Mouse (Mus musculus): ENCODE results near the gene Mycbp. TPM values are rescaled to one million over a fixed set of nuclear protein-coding genes. Genes with fewer than 3 reads are reported as not detected.

The Mycbp gene
- polyA plus RNA-seq, 1 experiment, result 11.1 TPM

DNA sequence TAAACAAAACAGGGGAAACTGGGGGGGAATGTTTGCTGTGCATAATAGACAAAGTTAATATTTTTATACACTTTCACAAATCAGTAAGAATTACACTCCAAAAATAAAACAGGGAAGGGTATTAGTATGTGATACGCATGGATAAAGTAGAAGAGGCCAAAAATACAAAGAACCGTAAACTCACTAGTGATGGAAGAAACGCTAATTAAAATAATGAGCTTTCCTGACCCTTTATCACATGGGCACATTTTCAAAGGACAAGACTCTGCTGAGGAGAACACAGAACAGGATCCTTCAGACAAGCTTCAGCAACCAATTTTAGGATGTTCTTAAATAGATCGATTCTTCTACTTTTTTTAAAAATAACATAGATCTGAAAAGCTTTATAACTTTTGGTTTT, 42.1 kb downstream of the Mycbp start:
- no peak for TF ChIP-seq CTCF (IDR thresholded peaks at IDR 0.05; ENCODE audit: borderline replicate concordance, extremely low read depth, insufficient read depth, insufficient read length)
- TF ChIP-seq POLR2A (IDR thresholded peaks at IDR 0.05; ENCODE audit: borderline replicate concordance, extremely low read depth, insufficient read depth, insufficient read length, poor library complexity, severe bottlenecking), result no peak
- DNase-seq (ENCODE audit: low read depth), result no peak

DNA sequence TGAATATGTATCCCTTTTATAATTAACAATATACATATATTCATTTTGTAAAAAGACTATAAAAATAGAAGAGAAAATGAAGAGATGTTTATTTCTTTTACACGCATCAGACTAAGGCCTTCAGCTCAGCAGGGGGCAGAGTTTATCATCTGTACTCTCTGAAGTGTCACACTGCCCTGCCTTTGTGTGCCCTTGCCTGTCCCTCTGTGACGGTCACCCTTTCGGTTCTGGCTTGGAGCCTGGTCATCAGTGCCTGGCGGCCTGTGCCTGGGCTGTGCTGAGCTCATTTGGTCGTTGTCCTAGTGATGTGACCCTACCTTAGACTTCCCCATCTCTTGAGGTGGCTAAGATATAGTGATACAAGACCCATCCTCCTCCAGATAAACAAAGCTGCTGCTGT, 42.5 kb downstream of the Mycbp start:
- DNase-seq (ENCODE audit: low read depth), result no peak
- TF ChIP-seq CTCF (IDR thresholded peaks at IDR 0.05; ENCODE audit: borderline replicate concordance, extremely low read depth, insufficient read depth, insufficient read length), result no peak
- TF ChIP-seq POLR2A (IDR thresholded peaks at IDR 0.05; ENCODE audit: borderline replicate concordance, extremely low read depth, insufficient read depth, insufficient read length, poor library complexity, severe bottlenecking), result no peak

DNA sequence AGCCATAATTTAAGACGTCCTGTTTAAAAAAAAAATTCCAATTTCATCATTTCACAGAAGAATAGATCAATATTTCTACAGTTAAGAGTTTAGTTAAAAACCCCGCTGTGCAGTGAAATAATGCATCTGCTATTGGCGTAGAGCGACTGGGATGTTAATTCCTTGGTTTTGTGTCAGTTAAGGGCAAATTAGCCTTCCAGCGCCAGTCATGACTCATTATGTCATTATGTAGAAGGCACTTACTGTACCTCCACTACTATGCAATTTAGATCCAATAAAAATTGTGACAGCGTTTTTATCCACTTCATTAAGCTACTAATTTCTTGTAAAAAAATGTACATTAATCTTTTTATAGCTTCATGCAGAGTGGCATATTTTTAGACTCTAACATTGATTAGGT, 44.3 kb downstream of the Mycbp start:
- peak; percentile 71 for DNase-seq (ENCODE audit: low read depth)
- TF ChIP-seq CTCF (IDR thresholded peaks at IDR 0.05; ENCODE audit: borderline replicate concordance, extremely low read depth, insufficient read depth, insufficient read length) (no peak), POLR2A (IDR thresholded peaks at IDR 0.05; ENCODE audit: borderline replicate concordance, extremely low read depth, insufficient read depth, insufficient read length, poor library complexity, severe bottlenecking) (no peak)

DNA sequence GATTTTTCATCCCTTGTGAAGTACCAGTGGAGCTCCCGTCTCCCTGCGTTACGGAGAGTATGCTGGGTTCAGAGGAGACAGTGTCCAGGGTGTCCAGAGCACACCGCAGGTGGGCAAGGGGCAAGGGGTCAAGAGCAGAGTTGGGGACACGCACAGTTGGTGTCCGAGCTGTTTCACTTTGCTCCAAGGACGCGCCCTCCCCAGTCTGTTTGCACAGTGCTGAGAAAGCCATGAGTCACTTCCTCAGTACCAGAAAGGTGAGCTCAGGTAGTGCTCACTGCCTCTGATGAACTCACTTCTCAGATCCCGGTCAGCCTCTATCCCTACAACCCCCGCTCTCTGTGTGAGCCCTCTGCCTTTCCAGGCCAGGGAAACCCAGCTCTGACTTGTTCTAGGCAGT, 45.0 kb downstream of the Mycbp start:
- DNase-seq (ENCODE audit: low read depth), result no peak
- no peak for TF ChIP-seq POLR2A (IDR thresholded peaks at IDR 0.05; ENCODE audit: borderline replicate concordance, extremely low read depth, insufficient read depth, insufficient read length, poor library complexity, severe bottlenecking)
- no peak for TF ChIP-seq CTCF (IDR thresholded peaks at IDR 0.05; ENCODE audit: borderline replicate concordance, extremely low read depth, insufficient read depth, insufficient read length)

DNA sequence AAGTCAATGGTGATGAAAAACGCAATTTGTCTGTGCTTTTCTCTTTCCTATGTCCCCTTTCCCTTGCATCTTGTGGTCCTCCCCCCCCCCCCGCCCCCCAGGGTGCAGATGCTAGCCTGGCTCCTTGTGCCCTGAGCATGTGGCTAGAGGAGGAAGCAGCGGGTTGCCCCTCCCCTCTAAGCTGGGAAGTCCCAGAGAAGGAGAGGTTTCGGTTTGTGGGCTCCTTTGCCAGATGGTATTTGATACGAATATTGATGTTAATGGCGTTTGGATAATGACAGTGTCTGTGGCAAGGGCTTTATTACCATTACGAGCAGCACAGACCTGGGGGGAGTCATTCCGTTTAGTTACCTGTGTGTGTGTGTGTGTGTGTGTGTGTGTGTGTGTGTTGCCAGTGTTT, 47.4 kb downstream of the Mycbp start:
- DNase-seq (ENCODE audit: low read depth), result peak; percentile 26

GRCm38 (mm10) chr4:123956703-123957491, 52.3 kb downstream of the Mycbp start:
- TF ChIP-seq POLR2A (IDR thresholded peaks at IDR 0.05; ENCODE audit: borderline replicate concordance, extremely low read depth, insufficient read depth, insufficient read length, poor library complexity, severe bottlenecking) (no peak), CTCF (IDR thresholded peaks at IDR 0.05; ENCODE audit: borderline replicate concordance, extremely low read depth, insufficient read depth, insufficient read length) (peak; percentile 87)
- DNase-seq (ENCODE audit: low read depth), result peak; percentile 87

More for the DNA sequence above, 47.4 kb downstream of the Mycbp start:
- TF ChIP-seq POLR2A (IDR thresholded peaks at IDR 0.05; ENCODE audit: borderline replicate concordance, extremely low read depth, insufficient read depth, insufficient read length, poor library complexity, severe bottlenecking), result no peak
- TF ChIP-seq CTCF (IDR thresholded peaks at IDR 0.05; ENCODE audit: borderline replicate concordance, extremely low read depth, insufficient read depth, insufficient read length), result no peak

DNA sequence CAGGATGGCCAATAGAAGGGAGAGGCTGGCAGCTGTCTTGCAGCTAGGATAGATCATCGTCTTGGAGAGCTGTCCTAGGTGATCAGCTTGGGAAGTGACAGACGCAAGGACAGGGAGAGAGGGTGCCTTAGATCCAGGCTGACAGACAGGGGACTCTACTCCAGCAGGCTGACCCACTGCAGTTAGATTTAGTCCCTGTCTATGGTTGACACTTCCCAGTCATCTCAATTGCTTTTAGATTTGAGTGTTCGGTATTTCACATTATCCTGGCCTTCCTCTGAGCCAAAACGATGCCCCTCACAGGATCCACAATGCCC, 52.8 kb downstream of the Mycbp start:
- no peak for DNase-seq (ENCODE audit: low read depth)
- TF ChIP-seq CTCF (IDR thresholded peaks at IDR 0.05; ENCODE audit: borderline replicate concordance, extremely low read depth, insufficient read depth, insufficient read length) (no peak), POLR2A (IDR thresholded peaks at IDR 0.05; ENCODE audit: borderline replicate concordance, extremely low read depth, insufficient read depth, insufficient read length, poor library complexity, severe bottlenecking) (no peak)

- no peak for DNase-seq (ENCODE audit: low read depth)
- TF ChIP-seq POLR2A (IDR thresholded peaks at IDR 0.05; ENCODE audit: borderline replicate concordance, extremely low read depth, insufficient read depth, insufficient read length, poor library complexity, severe bottlenecking), result no peak
- TF ChIP-seq CTCF (IDR thresholded peaks at IDR 0.05; ENCODE audit: borderline replicate concordance, extremely low read depth, insufficient read depth, insufficient read length), result no peak
Observed at GRCm38 (mm10) chr4:123957891-123958290, 53.3 kb downstream of the Mycbp start.

GRCm38 (mm10) chr4:123960955-123961354, 56.3 kb downstream of the Mycbp start:
- DNase-seq (ENCODE audit: low read depth), result no peak
- no peak for TF ChIP-seq CTCF (IDR thresholded peaks at IDR 0.05; ENCODE audit: borderline replicate concordance, extremely low read depth, insufficient read depth, insufficient read length)
- no peak for TF ChIP-seq POLR2A (IDR thresholded peaks at IDR 0.05; ENCODE audit: borderline replicate concordance, extremely low read depth, insufficient read depth, insufficient read length, poor library complexity, severe bottlenecking)

Other genes with a start within 250 kb of the Mycbp start
- 130 and 183 TPM in 2 replicates for gene Macf1, start 220.5 kb upstream of the Mycbp start, polyA plus RNA-seq (2012; rRNA removed)
- 229 and 240 TPM in 2 replicates for gene Ndufs5, start 186.6 kb upstream of the Mycbp start, polyA plus RNA-seq (2012; rRNA removed)
- gene Akirin1, start 154.5 kb upstream of the Mycbp start, polyA plus RNA-seq (2012; rRNA removed), result 63.2 and 74.9 TPM in 2 replicates
- 1.4 and 1.5 TPM in 2 replicates for gene Rhbdl2, start 117.0 kb upstream of the Mycbp start, polyA plus RNA-seq (2012; rRNA removed)
- not detected in 2 replicates for gene 4933427I04Rik, start 45.2 kb upstream of the Mycbp start, polyA plus RNA-seq (2012; rRNA removed)
- gene Rragc, start 12.6 kb downstream of the Mycbp start, polyA plus RNA-seq (2012; rRNA removed), result 57.8 and 60.0 TPM in 2 replicates
- gene 4930535I16Rik, start 13.2 kb downstream of the Mycbp start, polyA plus RNA-seq (2012; rRNA removed), result not detected in 2 replicates